In genomic region chr9:97639967-97640549, GRCm38 (mm10) we compare ENCODE assay signal across 17 mouse cellular contexts.
DNase-seq lines count a peak whose midpoint lies in the region; ATAC-seq and TF ChIP-seq lines count a peak whose summit lies in the region.
"Had no signal": no experiment of that assay in that cellular context is flagged by ENCODE, and none has a peak within 500 bp of the region (broad histone marks: within the 10 kb centered on the region; RNA-seq: fewer than 3 reads in every experiment).

No protein-coding gene starts in this region.

- H3K36me3 ChIP-seq in hindbrain, postnatal 0 days (ENCODE audit: insufficient read depth, low read length) = no peaks in the 10 kb centered on the region
- H3K36me3 ChIP-seq in hindbrain, embryonic 10.5 days = no peaks in the 10 kb centered on the region
- no peaks in the 10 kb centered on the region for H3K36me3 ChIP-seq in intestine, postnatal 0 days (ENCODE audit: control insufficient read depth, insufficient read depth)
- H3K36me3 ChIP-seq: G1E; midbrain, embryonic 12.5 days; neural tube, embryonic 15.5 days had no signal

- ATAC-seq in hindbrain, postnatal 0 days = no peak
- peak; percentile 71 for ATAC-seq in intestine, postnatal 0 days
- ATAC-seq in activated CD4-positive, CD25-positive, alpha-beta regulatory T cell, adult 4 months = no peak
- ATAC-seq: forebrain, embryonic 14.5 days had no signal

- no peaks in the 10 kb centered on the region for H3K27me3 ChIP-seq in hindbrain, postnatal 0 days (ENCODE audit: insufficient read depth, low read length)
- H3K27me3 ChIP-seq in hindbrain, embryonic 10.5 days (ENCODE audit: insufficient read depth, poor library complexity, severe bottlenecking) = no peaks in the 10 kb centered on the region
- H3K27me3 ChIP-seq in intestine, postnatal 0 days (replicated peaks; ENCODE audit: control insufficient read depth, insufficient read depth, low read length) = no peaks in the 10 kb centered on the region
- H3K27me3 ChIP-seq: midbrain, embryonic 12.5 days; neural tube, embryonic 15.5 days had no signal

- H3K4me1 ChIP-seq in hindbrain, postnatal 0 days (ENCODE audit: insufficient read depth, low read length) = no peaks in the 10 kb centered on the region
- peaks cover 4% of the 10 kb centered on the region; the same call in 1 of the 2 replicates for H3K4me1 ChIP-seq in hindbrain, embryonic 10.5 days (replicated peaks)
- no peaks in the 10 kb centered on the region for H3K4me1 ChIP-seq in intestine, postnatal 0 days (replicated peaks; ENCODE audit: control insufficient read depth, insufficient read depth, low read length)

- WGBS in hindbrain, postnatal 0 days = 90% methylated on average over 6 of the region's 6 CpGs
- WGBS in hindbrain, embryonic 10.5 days = 88% methylated on average over 6 of the region's 6 CpGs
- 77% methylated on average over 6 of the region's 6 CpGs for WGBS in intestine, postnatal 0 days

- no peak overlapping the region for H3K4me3 ChIP-seq in hindbrain, postnatal 0 days (ENCODE audit: low read length)
- H3K4me3 ChIP-seq in hindbrain, embryonic 10.5 days = no peak overlapping the region
- H3K4me3 ChIP-seq in intestine, postnatal 0 days (ENCODE audit: low read depth, low read length) = no peak overlapping the region
- H3K4me3 ChIP-seq: midbrain, embryonic 12.5 days; myocyte; neural tube, embryonic 15.5 days had no signal

- no peaks in the 10 kb centered on the region for H3K9me3 ChIP-seq in hindbrain, postnatal 0 days (ENCODE audit: low read length)
- H3K9me3 ChIP-seq in hindbrain, embryonic 10.5 days = no peaks in the 10 kb centered on the region
- no peaks in the 10 kb centered on the region for H3K9me3 ChIP-seq in intestine, postnatal 0 days (ENCODE audit: control insufficient read depth)
- H3K9me3 ChIP-seq: midbrain, embryonic 12.5 days; neural tube, embryonic 15.5 days had no signal

- no peak overlapping the region for H3K4me2 ChIP-seq in hindbrain, postnatal 0 days (ENCODE audit: low read depth, low read length)
- no peak overlapping the region for H3K4me2 ChIP-seq in intestine, postnatal 0 days (replicated peaks; ENCODE audit: low read depth)
- H3K4me2 ChIP-seq: midbrain, embryonic 12.5 days; neural tube, embryonic 15.5 days had no signal

- peak; percentile 58 for DNase-seq in hindbrain, postnatal 0 days (ENCODE audit: low spot score)
- DNase-seq in hindbrain, embryonic 10.5 days (ENCODE audit: low spot score) = no peak
- DNase-seq in lung, postnatal 36 days = peak; percentile 45
- no peak for DNase-seq in lung, postnatal 14 days
- peak; percentile 63 to 76 for DNase-seq in cerebellum, postnatal 10 days
- DNase-seq in gastrocnemius, postnatal 4 days (ENCODE audit: low spot score in 2 of 2) = no peak
- DNase-seq: adrenal gland, postnatal 25 days; heart, postnatal 4 days; right cerebral cortex, postnatal 4 days had no signal

- no peak overlapping the region for H3K9ac ChIP-seq in hindbrain, postnatal 0 days (replicated peaks; ENCODE audit: low read length)
- H3K9ac ChIP-seq in intestine, postnatal 0 days (ENCODE audit: low read depth, low read length) = no peak overlapping the region
- H3K9ac ChIP-seq: liver, embryonic 14.5 days; midbrain, embryonic 12.5 days; neural tube, embryonic 15.5 days had no signal

- TF ChIP-seq CTCF in hindbrain, postnatal 0 days (IDR thresholded peaks at IDR 0.05; ENCODE audit: low read depth) = no peak
- TF ChIP-seq CTCF in intestine, postnatal 0 days (IDR thresholded peaks at IDR 0.05; ENCODE audit: low read depth) = no peak

- no peak overlapping the region for H3K27ac ChIP-seq in hindbrain, postnatal 0 days
- H3K27ac ChIP-seq in hindbrain, embryonic 10.5 days = no peak overlapping the region
- H3K27ac ChIP-seq in intestine, postnatal 0 days (ENCODE audit: low read depth, low read length) = no peak overlapping the region
- H3K27ac ChIP-seq: liver, embryonic 14.5 days; midbrain, embryonic 12.5 days; neural tube, embryonic 15.5 days had no signal

Comparison
In these comparisons a context has a peak if more than half of its experiments do, and no peak if none do; other contexts are left out.
1. DNase-seq: peak in hindbrain, postnatal 0 days (single experiment), lung, postnatal 36 days (single experiment) and cerebellum, postnatal 10 days (2 of 2); none in hindbrain, embryonic 10.5 days (single experiment), lung, postnatal 14 days (single experiment) and gastrocnemius, postnatal 4 days (0 of 2).